27 mouse cellular contexts compared by ENCODE assay signal in the genomic region with DNA sequence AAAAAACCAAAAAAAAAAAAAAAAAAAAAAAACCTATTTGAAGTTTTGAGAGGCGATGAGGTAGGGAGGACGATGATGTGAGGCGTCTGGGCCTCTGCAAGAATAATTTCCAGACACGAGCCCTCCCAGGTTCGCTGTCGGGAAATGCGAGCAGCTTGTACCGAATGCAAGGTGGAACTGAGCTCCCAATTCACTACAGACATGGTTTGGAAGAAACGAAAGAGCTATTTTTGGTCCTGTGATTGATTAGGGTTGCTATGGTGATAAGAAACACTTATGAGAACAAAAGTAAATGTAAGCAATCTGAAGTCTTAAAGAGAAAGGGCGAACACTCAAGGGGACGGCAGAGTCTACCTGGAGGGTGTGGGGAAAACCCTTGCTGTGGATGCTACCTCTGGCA.
DNase-seq lines count a peak whose midpoint lies in the region; ATAC-seq and TF ChIP-seq lines count a peak whose summit lies in the region.
"Had no signal": no experiment of that assay in that cellular context is flagged by ENCODE, and none has a peak within 500 bp of the region (broad histone marks: within the 10 kb centered on the region; RNA-seq: fewer than 3 reads in every experiment).

No protein-coding gene starts in this region.

- H3K27me3 ChIP-seq in hindbrain, postnatal 0 days (ENCODE audit: insufficient read depth, low read length) = no peaks in the 10 kb centered on the region
- H3K27me3 ChIP-seq in hindbrain, embryonic 10.5 days (ENCODE audit: insufficient read depth, poor library complexity, severe bottlenecking) = no peaks in the 10 kb centered on the region
- no peaks in the 10 kb centered on the region for H3K27me3 ChIP-seq in midbrain, postnatal 0 days (ENCODE audit: insufficient read depth, low read length)
- H3K27me3 ChIP-seq in midbrain, embryonic 16.5 days (ENCODE audit: control insufficient read depth, insufficient read depth, low read depth, low read length) = no peaks in the 10 kb centered on the region
- H3K27me3 ChIP-seq: forebrain, embryonic 12.5 days; limb, embryonic 13.5 days; lung, embryonic 15.5 days; midbrain, embryonic 13.5 days; neural tube, embryonic 12.5 days had no signal

- H3K9me3 ChIP-seq in hindbrain, postnatal 0 days (ENCODE audit: low read length) = no peaks in the 10 kb centered on the region
- no peaks in the 10 kb centered on the region for H3K9me3 ChIP-seq in hindbrain, embryonic 10.5 days
- no peaks in the 10 kb centered on the region for H3K9me3 ChIP-seq in midbrain, postnatal 0 days (ENCODE audit: low read length)
- H3K9me3 ChIP-seq in midbrain, embryonic 16.5 days (replicated peaks; ENCODE audit: control insufficient read depth, low read length, poor library complexity, severe bottlenecking) = no peaks in the 10 kb centered on the region
- H3K9me3 ChIP-seq: lung, embryonic 15.5 days; neural tube, embryonic 12.5 days had no signal

- H3K4me1 ChIP-seq in hindbrain, postnatal 0 days (ENCODE audit: insufficient read depth, low read length) = no peaks in the 10 kb centered on the region
- H3K4me1 ChIP-seq in hindbrain, embryonic 10.5 days (replicated peaks) = peaks cover 3% of the 10 kb centered on the region; the same call in 1 of the 2 replicates
- peaks cover 4% of the 10 kb centered on the region; the same call in 1 of the 2 replicates for H3K4me1 ChIP-seq in midbrain, postnatal 0 days (ENCODE audit: insufficient read depth, low read length)
- peaks cover 7% of the 10 kb centered on the region for H3K4me1 ChIP-seq in midbrain, embryonic 16.5 days (ENCODE audit: control insufficient read depth, insufficient read depth, low read length)
- H3K4me1 ChIP-seq: forebrain, embryonic 12.5 days; limb, embryonic 13.5 days; midbrain, embryonic 13.5 days; neural tube, embryonic 12.5 days had no signal

- 49% methylated on average over 11 of the region's 11 CpGs for WGBS in hindbrain, postnatal 0 days
- 83% methylated on average over 11 of the region's 11 CpGs for WGBS in hindbrain, embryonic 10.5 days
- 70% methylated on average over 11 of the region's 11 CpGs for WGBS in midbrain, postnatal 0 days
- WGBS in midbrain, embryonic 16.5 days = 72% methylated on average over 11 of the region's 11 CpGs

- TF ChIP-seq CTCF in hindbrain, postnatal 0 days (IDR thresholded peaks at IDR 0.05; ENCODE audit: low read depth) = no peak
- no peak for TF ChIP-seq CTCF in midbrain, postnatal 0 days (IDR thresholded peaks at IDR 0.05)

- DNase-seq in hindbrain, postnatal 0 days (ENCODE audit: low spot score) = peak; percentile 63
- no peak for DNase-seq in hindbrain, embryonic 10.5 days (ENCODE audit: low spot score)
- DNase-seq in midbrain, postnatal 0 days (ENCODE audit: low spot score) = peak; percentile 63
- peak; percentile 32 for DNase-seq in brain, embryonic 18.5 days (ENCODE audit: low read depth, low spot score)
- peak; percentile 21 for DNase-seq in forelimb bud, embryonic 11.5 days (ENCODE audit: low read depth, low spot score)
- DNase-seq in ovary, adult 18-20 months (ENCODE audit: low spot score) = no peak
- DNase-seq: adrenal gland, adult 8-10 months; B cell, adult 2 months; cerebellum, adult 18-20 months; cerebellum, postnatal 10 days; gastrocnemius, postnatal 10 days; heart, postnatal 14 days; kidney, adult 8-10 months; kidney, postnatal 14 days; right cerebral cortex, postnatal 14 days; thymus, postnatal 4 days had no signal

- no peak overlapping the region for H3K9ac ChIP-seq in hindbrain, postnatal 0 days (replicated peaks; ENCODE audit: low read length)
- H3K9ac ChIP-seq in midbrain, postnatal 0 days (replicated peaks; ENCODE audit: low read length, poor library complexity, severe bottlenecking) = no peak overlapping the region
- H3K9ac ChIP-seq in midbrain, embryonic 16.5 days (ENCODE audit: low read depth, low read length) = no peak overlapping the region
- H3K9ac ChIP-seq: forebrain, embryonic 12.5 days; limb, embryonic 13.5 days; lung, embryonic 15.5 days; midbrain, embryonic 13.5 days; neural tube, embryonic 12.5 days had no signal

- no peaks in the 10 kb centered on the region for H3K36me3 ChIP-seq in hindbrain, postnatal 0 days (ENCODE audit: insufficient read depth, low read length)
- peaks cover 27% of the 10 kb centered on the region for H3K36me3 ChIP-seq in hindbrain, embryonic 10.5 days
- no peaks in the 10 kb centered on the region for H3K36me3 ChIP-seq in midbrain, postnatal 0 days (ENCODE audit: insufficient read depth, low read length)
- H3K36me3 ChIP-seq in midbrain, embryonic 16.5 days (ENCODE audit: control insufficient read depth, insufficient read depth, low read length) = no peaks in the 10 kb centered on the region; the same call in 1 of the 2 replicates
- H3K36me3 ChIP-seq: lung, embryonic 15.5 days had no signal

- H3K4me2 ChIP-seq in hindbrain, postnatal 0 days (ENCODE audit: low read depth, low read length) = no peak overlapping the region
- no peak overlapping the region for H3K4me2 ChIP-seq in midbrain, postnatal 0 days (ENCODE audit: low read depth, low read length, poor library complexity, severe bottlenecking)
- H3K4me2 ChIP-seq in midbrain, embryonic 16.5 days (ENCODE audit: low read length) = no peak overlapping the region
- H3K4me2 ChIP-seq: forebrain, embryonic 12.5 days; limb, embryonic 13.5 days; liver, embryonic 11.5 days; lung, embryonic 15.5 days; midbrain, embryonic 13.5 days; neural tube, embryonic 12.5 days had no signal

- H3K4me3 ChIP-seq in hindbrain, postnatal 0 days (ENCODE audit: low read length) = no peak overlapping the region
- H3K4me3 ChIP-seq in hindbrain, embryonic 10.5 days = no peak overlapping the region
- no peak overlapping the region for H3K4me3 ChIP-seq in midbrain, postnatal 0 days (ENCODE audit: low read depth, low read length)
- no peak overlapping the region for H3K4me3 ChIP-seq in midbrain, embryonic 16.5 days (ENCODE audit: low read depth, low read length)
- H3K4me3 ChIP-seq: forebrain, embryonic 12.5 days; left cerebral cortex, adult 2 months; limb, embryonic 13.5 days; lung, embryonic 15.5 days; midbrain, embryonic 13.5 days; myocyte; neural tube, embryonic 12.5 days had no signal

- no peak for ATAC-seq in hindbrain, postnatal 0 days
- ATAC-seq in midbrain, postnatal 0 days (ENCODE audit: low FRiP score) = no peak
- ATAC-seq in midbrain, embryonic 16.5 days = no peak
- ATAC-seq: hindbrain, embryonic 16.5 days; intestine, embryonic 16.5 days; midbrain, embryonic 13.5 days had no signal

- H3K27ac ChIP-seq in hindbrain, postnatal 0 days = no peak overlapping the region
- no peak overlapping the region for H3K27ac ChIP-seq in hindbrain, embryonic 10.5 days
- H3K27ac ChIP-seq in midbrain, postnatal 0 days (ENCODE audit: low read depth, low read length) = peak overlapping the region; percentile 38
- no peak overlapping the region for H3K27ac ChIP-seq in midbrain, embryonic 16.5 days (ENCODE audit: low read length)
- H3K27ac ChIP-seq: forebrain, embryonic 12.5 days; left cerebral cortex, adult 2 months; limb, embryonic 13.5 days; lung, embryonic 15.5 days; midbrain, embryonic 13.5 days; neural tube, embryonic 12.5 days had no signal

Comparison
In these comparisons a context has a peak if more than half of its experiments do, and no peak if none do; other contexts are left out.
1. DNase-seq: peak in hindbrain, postnatal 0 days (single experiment), midbrain, postnatal 0 days (single experiment), brain, embryonic 18.5 days (single experiment) and forelimb bud, embryonic 11.5 days (single experiment); none in hindbrain, embryonic 10.5 days (single experiment) and ovary, adult 18-20 months (single experiment).